Mouse (Mus musculus): ENCODE measurements around the gene Sirt2. TPM values are rescaled to one million over a fixed set of nuclear protein-coding genes. Genes with fewer than 3 reads are reported as not detected.

Gene Sirt2
- polyA plus RNA-seq, 1 experiment: 47.6 TPM

DNA sequence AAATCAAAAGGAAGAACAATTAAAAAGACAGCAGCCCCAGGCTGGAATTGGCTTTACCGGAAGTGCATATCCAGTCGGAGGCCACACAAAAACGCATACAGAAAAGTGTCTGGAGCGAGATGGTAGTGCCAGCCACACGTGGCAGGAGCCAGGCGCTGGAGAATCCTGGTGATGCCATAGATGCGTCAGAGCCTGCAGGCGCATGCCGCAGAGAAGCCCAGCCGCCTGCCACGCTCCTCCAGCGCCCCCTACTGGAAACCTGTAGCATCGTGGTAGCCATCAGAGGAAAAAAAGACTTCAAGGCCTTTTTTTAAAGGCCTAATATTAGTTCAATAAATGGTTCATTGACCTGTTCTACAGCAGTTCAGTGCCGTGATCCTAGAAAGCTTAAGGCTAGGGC is 39.9 kb upstream of the Sirt2 start:
- 8% methylated on average over 14 of the region's 14 CpGs for WGBS
- no peak overlapping the region for H3K27ac ChIP-seq (ENCODE audit: insufficient read depth, low read depth, low read length)
- TF ChIP-seq POLR2A (IDR thresholded peaks at IDR 0.05; ENCODE audit: low read depth, low read length) (no peak), CTCF (IDR thresholded peaks at IDR 0.05; ENCODE audit: extremely low read depth, insufficient read length, insufficient replicate concordance, low read depth, low read length) (peak; percentile 72)
- no peak overlapping the region for H3K4me3 ChIP-seq (ENCODE audit: low read depth, low read length)
- H3K27me3 ChIP-seq (ENCODE audit: control insufficient read depth, insufficient read depth, low read length): no peaks in the 10 kb centered on the region
- H3K36me3 ChIP-seq (ENCODE audit: control insufficient read depth, insufficient read depth, low read length): no peaks in the 10 kb centered on the region
- H3K4me1 ChIP-seq (ENCODE audit: control insufficient read depth, insufficient read depth, insufficient read length, low read length): no peaks in the 10 kb centered on the region

- 50% methylated on average over 10 of the region's 10 CpGs for WGBS
- no peaks in the 10 kb centered on the region for H3K27me3 ChIP-seq (ENCODE audit: control insufficient read depth, insufficient read depth, low read length)
- H3K27ac ChIP-seq (ENCODE audit: insufficient read depth, low read depth, low read length): no peak overlapping the region
- no peaks in the 10 kb centered on the region for H3K36me3 ChIP-seq (ENCODE audit: control insufficient read depth, insufficient read depth, low read length)
- H3K4me3 ChIP-seq (ENCODE audit: low read depth, low read length): no peak overlapping the region
- TF ChIP-seq CTCF (IDR thresholded peaks at IDR 0.05; ENCODE audit: extremely low read depth, insufficient read length, insufficient replicate concordance, low read depth, low read length) (peak; percentile 31; the same call in 1 of the 2 replicates), POLR2A (IDR thresholded peaks at IDR 0.05; ENCODE audit: low read depth, low read length) (no peak)
- H3K4me1 ChIP-seq (ENCODE audit: control insufficient read depth, insufficient read depth, insufficient read length, low read length): peaks cover 3% of the 10 kb centered on the region
These were observed 38.7 kb upstream of the Sirt2 start for GRCm38 (mm10) chr7:28727649-28728340.

GRCm38 (mm10) chr7:28732341-28733142 is 34.0 kb upstream of the Sirt2 start:
- H3K27ac ChIP-seq (ENCODE audit: insufficient read depth, low read depth, low read length): no peak overlapping the region
- H3K36me3 ChIP-seq (ENCODE audit: control insufficient read depth, insufficient read depth, low read length): no peaks in the 10 kb centered on the region
- WGBS: 7% methylated on average over 58 of the region's 58 CpGs
- H3K4me3 ChIP-seq (ENCODE audit: low read depth, low read length): peak overlapping the region; percentile 52
- no peaks in the 10 kb centered on the region for H3K27me3 ChIP-seq (ENCODE audit: control insufficient read depth, insufficient read depth, low read length)
- TF ChIP-seq CTCF (IDR thresholded peaks at IDR 0.05; ENCODE audit: extremely low read depth, insufficient read length, insufficient replicate concordance, low read depth, low read length) (no peak), POLR2A (IDR thresholded peaks at IDR 0.05; ENCODE audit: low read depth, low read length) (no peak)
- H3K4me1 ChIP-seq (ENCODE audit: control insufficient read depth, insufficient read depth, insufficient read length, low read length): peaks cover 8% of the 10 kb centered on the region

GRCm38 (mm10) chr7:28733211-28733610 is 33.3 kb upstream of the Sirt2 start:
- Histone ChIP-seq H3K36me3 (ENCODE audit: control insufficient read depth, insufficient read depth, low read length) (no peaks in the 10 kb centered on the region), H3K4me3 (ENCODE audit: low read depth, low read length) (peak overlapping the region; percentile 52), H3K27me3 (ENCODE audit: control insufficient read depth, insufficient read depth, low read length) (no peaks in the 10 kb centered on the region), H3K27ac (ENCODE audit: insufficient read depth, low read depth, low read length) (no peak overlapping the region), H3K4me1 (ENCODE audit: control insufficient read depth, insufficient read depth, insufficient read length, low read length) (peaks cover 8% of the 10 kb centered on the region)
- TF ChIP-seq POLR2A (IDR thresholded peaks at IDR 0.05; ENCODE audit: low read depth, low read length) (0 out of 2 replicates have a peak, but pooled peaks have one; percentile 17), CTCF (IDR thresholded peaks at IDR 0.05; ENCODE audit: extremely low read depth, insufficient read length, insufficient replicate concordance, low read depth, low read length) (no peak)
- 24% methylated on average over 11 of the region's 11 CpGs for WGBS

GRCm38 (mm10) chr7:28735701-28736100 is 30.8 kb upstream of the Sirt2 start:
- H3K27ac ChIP-seq (ENCODE audit: insufficient read depth, low read depth, low read length): no peak overlapping the region

GRCm38 (mm10) chr7:28739829-28740228 is 26.7 kb upstream of the Sirt2 start:
- no peak for TF ChIP-seq CTCF (IDR thresholded peaks at IDR 0.05; ENCODE audit: extremely low read depth, insufficient read length, insufficient replicate concordance, low read depth, low read length)
- TF ChIP-seq POLR2A (IDR thresholded peaks at IDR 0.05; ENCODE audit: low read depth, low read length): no peak
- H3K27me3 ChIP-seq (ENCODE audit: control insufficient read depth, insufficient read depth, low read length): no peaks in the 10 kb centered on the region
- WGBS: 91% methylated on average over 21 of the region's 21 CpGs
- H3K4me1 ChIP-seq (ENCODE audit: control insufficient read depth, insufficient read depth, insufficient read length, low read length): peaks cover 3% of the 10 kb centered on the region; the same call in 1 of the 2 replicates
- H3K27ac ChIP-seq (ENCODE audit: insufficient read depth, low read depth, low read length): no peak overlapping the region
- no peaks in the 10 kb centered on the region for H3K36me3 ChIP-seq (ENCODE audit: control insufficient read depth, insufficient read depth, low read length)
- H3K4me3 ChIP-seq (ENCODE audit: low read depth, low read length): no peak overlapping the region

More at GRCm38 (mm10) chr7:28735701-28736100, 30.8 kb upstream of the Sirt2 start:
- H3K27me3 ChIP-seq (ENCODE audit: control insufficient read depth, insufficient read depth, low read length): no peaks in the 10 kb centered on the region
- 77% methylated on average over 6 of the region's 6 CpGs for WGBS
- no peaks in the 10 kb centered on the region for H3K36me3 ChIP-seq (ENCODE audit: control insufficient read depth, insufficient read depth, low read length)
- TF ChIP-seq POLR2A (IDR thresholded peaks at IDR 0.05; ENCODE audit: low read depth, low read length) (no peak), CTCF (IDR thresholded peaks at IDR 0.05; ENCODE audit: extremely low read depth, insufficient read length, insufficient replicate concordance, low read depth, low read length) (no peak)
- peaks cover 8% of the 10 kb centered on the region for H3K4me1 ChIP-seq (ENCODE audit: control insufficient read depth, insufficient read depth, insufficient read length, low read length)
- H3K4me3 ChIP-seq (ENCODE audit: low read depth, low read length): no peak overlapping the region

GRCm38 (mm10) chr7:28740949-28741348 is 25.6 kb upstream of the Sirt2 start:
- H3K4me3 ChIP-seq (ENCODE audit: low read depth, low read length): peak overlapping the region; percentile 74
- WGBS: 15% methylated on average over 9 of the region's 9 CpGs
- no peaks in the 10 kb centered on the region for H3K27me3 ChIP-seq (ENCODE audit: control insufficient read depth, insufficient read depth, low read length)
- H3K36me3 ChIP-seq (ENCODE audit: control insufficient read depth, insufficient read depth, low read length): 0 out of 2 replicates have a peak, but pooled peaks cover 2% of the 10 kb centered on the region
- H3K4me1 ChIP-seq (ENCODE audit: control insufficient read depth, insufficient read depth, insufficient read length, low read length): peaks cover 3% of the 10 kb centered on the region; the same call in 1 of the 2 replicates
- TF ChIP-seq POLR2A (IDR thresholded peaks at IDR 0.05; ENCODE audit: low read depth, low read length) (no peak), CTCF (IDR thresholded peaks at IDR 0.05; ENCODE audit: extremely low read depth, insufficient read length, insufficient replicate concordance, low read depth, low read length) (no peak)
- 0 out of 2 replicates have a peak overlapping the region, but pooled peaks have one; percentile 23 for H3K27ac ChIP-seq (ENCODE audit: insufficient read depth, low read depth, low read length)
